In the genomic region with DNA sequence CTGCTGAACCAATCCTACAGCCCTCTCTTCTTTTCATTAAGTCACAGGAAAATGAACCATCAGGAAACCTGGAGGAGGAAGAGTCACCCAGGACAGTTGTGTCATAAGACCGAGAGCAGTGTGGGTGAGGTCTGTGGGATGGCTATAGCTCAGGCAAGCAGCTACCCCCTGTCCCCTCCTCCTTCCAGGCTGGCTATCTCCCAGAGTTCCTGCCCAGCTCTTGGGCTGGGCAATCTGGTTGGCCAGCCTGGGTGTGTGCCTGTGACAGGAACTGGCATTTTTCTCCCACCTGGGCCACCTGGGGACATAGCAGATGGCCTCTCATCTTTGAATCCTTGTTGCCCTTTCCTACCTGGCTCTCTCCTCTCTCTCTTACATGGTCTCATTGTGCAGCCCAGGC, we compare ENCODE assay signal across 20 mouse cellular contexts. TPM values are rescaled to one million over a fixed set of nuclear protein-coding genes. Genes with fewer than 3 reads are reported as not detected.
DNase-seq lines count a peak whose midpoint lies in the region; ATAC-seq and TF ChIP-seq lines count a peak whose summit lies in the region.
"Had no signal": no experiment of that assay in that cellular context is flagged by ENCODE, and none has a peak within 500 bp of the region (broad histone marks: within the 10 kb centered on the region; RNA-seq: fewer than 3 reads in every experiment).

No protein-coding gene starts in this region.

- H3K9ac ChIP-seq in midbrain, postnatal 0 days (replicated peaks; ENCODE audit: low read length, poor library complexity, severe bottlenecking), result no peak overlapping the region
- H3K9ac ChIP-seq: forebrain, embryonic 13.5 days; hindbrain, embryonic 12.5 days had no signal

- H3K4me1 ChIP-seq in midbrain, postnatal 0 days (ENCODE audit: insufficient read depth, low read length), result no peaks in the 10 kb centered on the region
- H3K4me1 ChIP-seq: forebrain, embryonic 13.5 days; hindbrain, embryonic 12.5 days; limb, embryonic 10.5 days had no signal

- H3K36me3 ChIP-seq in midbrain, postnatal 0 days (ENCODE audit: insufficient read depth, low read length), result no peaks in the 10 kb centered on the region
- H3K36me3 ChIP-seq: hindbrain, embryonic 12.5 days; limb, embryonic 10.5 days had no signal

- WGBS in midbrain, postnatal 0 days, result 92% methylated on average over 1 of the region's 1 CpGs

- no peak for TF ChIP-seq CTCF in midbrain, postnatal 0 days (IDR thresholded peaks at IDR 0.05)

- no peaks in the 10 kb centered on the region for H3K27me3 ChIP-seq in midbrain, postnatal 0 days (ENCODE audit: insufficient read depth, low read length)
- H3K27me3 ChIP-seq: CH12.LX; forebrain, embryonic 13.5 days had no signal

- intact Hi-C loops in left cerebral cortex, postnatal 4 days (cut with DNase I), result no loop called here
- intact Hi-C loops in left cerebral cortex, postnatal 10 days (cut with DNase I), result no loop called here
- intact Hi-C loops in gastrocnemius, postnatal 14 days (cut with DNase I; ENCODE audit: low total_unique reads), result no loop called here

- H3K27ac ChIP-seq in midbrain, postnatal 0 days (ENCODE audit: low read depth, low read length), result no peak overlapping the region
- H3K27ac ChIP-seq: forebrain, embryonic 13.5 days; hindbrain, embryonic 12.5 days; limb, embryonic 10.5 days had no signal

- DNase-seq in left cerebral cortex, postnatal 4 days, result peak; percentile 44
- no peak for DNase-seq in left cerebral cortex, postnatal 10 days (ENCODE audit: extremely low spot score in 1 of 2, low spot score in 2 of 2)
- peak; percentile 92 for DNase-seq in cerebellum, adult 8-10 months
- DNase-seq in midbrain, postnatal 0 days (ENCODE audit: low spot score), result no peak
- DNase-seq in adrenal gland, adult 2 months, result no peak
- no peak for DNase-seq in gastrocnemius, postnatal 14 days
- DNase-seq: gastrocnemius, postnatal 25 days; kidney, adult 9 months; kidney, postnatal 25 days; lung, adult 2 months; right cerebral cortex, postnatal 25 days; thymus, postnatal 4 days had no signal

- no peaks in the 10 kb centered on the region for H3K9me3 ChIP-seq in midbrain, postnatal 0 days (ENCODE audit: low read length)
- H3K9me3 ChIP-seq: forebrain, embryonic 13.5 days; hindbrain, embryonic 12.5 days; limb, embryonic 10.5 days had no signal

- ATAC-seq in erythroblast, adult 5-6 weeks (replicated peaks; ENCODE audit: low FRiP score, poor library complexity, severe bottlenecking), result peak; percentile 8; the same call in 1 of the 2 replicates
- ATAC-seq in midbrain, postnatal 0 days (ENCODE audit: low FRiP score), result no peak
- ATAC-seq: forebrain, embryonic 13.5 days had no signal

- H3K4me3 ChIP-seq in midbrain, postnatal 0 days (ENCODE audit: low read depth, low read length), result no peak overlapping the region
- H3K4me3 ChIP-seq: forebrain, embryonic 13.5 days; hindbrain, embryonic 12.5 days; limb, embryonic 10.5 days had no signal

- H3K4me2 ChIP-seq in midbrain, postnatal 0 days (ENCODE audit: low read depth, low read length, poor library complexity, severe bottlenecking), result no peak overlapping the region
- H3K4me2 ChIP-seq: forebrain, embryonic 13.5 days; hindbrain, embryonic 12.5 days had no signal

RNA-seq across cellular contexts. Expression of gene Susd6, which starts 6.4 kb away (rescaled TPM):
- 10 to 100 TPM; 19.6 to 21.4 TPM for total RNA-seq in left cerebral cortex, postnatal 4 days (2021)
- total RNA-seq in left cerebral cortex, postnatal 10 days (2021), result 10 to 100 TPM; 23.8 to 24.0 TPM
- 16.3 and 16.7 TPM in 2 replicates for total RNA-seq in erythroblast, adult 5-6 weeks (2015; ENCODE audit: low replicate concordance)
- 32.7 and 36.2 TPM in 2 replicates for total RNA-seq in erythroblast, adult 5-6 weeks (2017; ENCODE audit: low replicate concordance)
- 17.3 and 22.5 TPM in 2 replicates for total RNA-seq in midbrain, postnatal 0 days (2014; rRNA removed)
- polyA plus RNA-seq in midbrain, postnatal 0 days (2015; fragmentation: Nextera tagmentation; extraction: Ambion mirVana), result 6.4 and 7.4 TPM in 2 replicates
- total RNA-seq in adrenal gland, adult 2 months (2021), result 10 to 100 TPM; 50.4 to 57.8 TPM
- polyA plus RNA-seq in adrenal gland, adult 2 months (2012; rRNA removed), result 61.5 and 62.6 TPM in 2 replicates
- total RNA-seq in gastrocnemius, postnatal 14 days (2021), result 10 to 100 TPM; 27.8 to 28.7 TPM

RNA-seq across cellular contexts. Expression of gene Ccdc177, which starts 23.4 kb away (rescaled TPM):
- total RNA-seq in left cerebral cortex, postnatal 4 days (2021), result 10 to 100 TPM; 17.1 to 19.5 TPM
- total RNA-seq in left cerebral cortex, postnatal 10 days (2021), result 10 to 100 TPM; 18.6 to 18.8 TPM
- total RNA-seq in erythroblast, adult 5-6 weeks (2015; ENCODE audit: low replicate concordance), result not detected in 2 replicates
- total RNA-seq in erythroblast, adult 5-6 weeks (2017; ENCODE audit: low replicate concordance), result not detected in 2 replicates
- 22.4 and 25.5 TPM in 2 replicates for total RNA-seq in midbrain, postnatal 0 days (2014; rRNA removed)
- 2.1 and 2.4 TPM in 2 replicates for polyA plus RNA-seq in midbrain, postnatal 0 days (2015; fragmentation: Nextera tagmentation; extraction: Ambion mirVana)
- total RNA-seq in adrenal gland, adult 2 months (2021), result under 1 TPM in 1 of 2 experiments, not detected in 1; 0.07 TPM
- polyA plus RNA-seq in adrenal gland, adult 2 months (2012; rRNA removed), result not detected in 2 replicates
- total RNA-seq in gastrocnemius, postnatal 14 days (2021), result under 1 TPM in 1 of 2 experiments, not detected in 1; 0.07 TPM
- total RNA-seq: CH12.LX; gastrocnemius, postnatal 25 days; MEL had no signal
- polyA plus RNA-seq: heart, postnatal 0 days; lung, adult 2 months; spleen, adult 2 months had no signal

Comparison
In these comparisons a context has a peak if more than half of its experiments do, and no peak if none do; other contexts are left out.
1. DNase-seq: peak in left cerebral cortex, postnatal 4 days (single experiment) and cerebellum, adult 8-10 months (single experiment); none in left cerebral cortex, postnatal 10 days (0 of 2), midbrain, postnatal 0 days (single experiment), adrenal gland, adult 2 months (single experiment) and gastrocnemius, postnatal 14 days (single experiment).
2. RNA of gene Ccdc177, which starts 23.4 kb away (total RNA-seq): 22.4 to 25.5 TPM in midbrain, postnatal 0 days, 17.1 to 19.5 TPM in left cerebral cortex, postnatal 4 days and 18.6 to 18.8 TPM in left cerebral cortex, postnatal 10 days; 0.07 TPM in adrenal gland, adult 2 months, 0.07 TPM in gastrocnemius, postnatal 14 days and not detected in erythroblast, adult 5-6 weeks; every median in the first group is over 10 times any median in the second.